Mouse (Mus musculus): ENCODE results near the gene Rnf123. TPM values are rescaled to one million over a fixed set of nuclear protein-coding genes. Genes with fewer than 3 reads are reported as not detected.

Gene Rnf123
- total and polyA plus RNA-seq, 2 experiments, result 19.6 to 97.5 TPM

- no peak overlapping the region for H3K27ac ChIP-seq (replicated peaks; ENCODE audit: insufficient read depth, low read depth, low read length)
- H3K27me3 ChIP-seq (ENCODE audit: control insufficient read depth, insufficient read depth, low read length), result no peaks in the 10 kb centered on the region
- H3K79me2 ChIP-seq (ENCODE audit: control insufficient read depth, insufficient read depth, low read length), result no peaks in the 10 kb centered on the region
- no peak for DNase-seq (ENCODE audit: extremely low read depth, low read depth, low spot score)
- peaks cover 24% of the 10 kb centered on the region; the same call in 1 of the 2 replicates for H3K36me3 ChIP-seq (ENCODE audit: control insufficient read depth, insufficient read depth, low read length)
- H3K4me3 ChIP-seq (ENCODE audit: insufficient read depth, low read depth, low read length), result no peak overlapping the region
- H3K9ac ChIP-seq (ENCODE audit: low read depth, low read length), result no peak overlapping the region
- 97% methylated on average over 7 of the region's 7 CpGs for WGBS
- peaks cover 5% of the 10 kb centered on the region for H3K4me1 ChIP-seq (ENCODE audit: control insufficient read depth, insufficient read depth, low read length)
- TF ChIP-seq POLR2A (IDR thresholded peaks at IDR 0.05; ENCODE audit: extremely low read depth, insufficient read depth, low read length) (no peak), CTCF (IDR thresholded peaks at IDR 0.05; ENCODE audit: low read depth, low read length) (no peak)
Measured at GRCm38 (mm10) chr9:108067199-108067598, 15.9 kb downstream of the Rnf123 start.

GRCm38 (mm10) chr9:108065491-108066011 lies 17.6 kb downstream of the Rnf123 start:
- Histone ChIP-seq H3K27ac (replicated peaks; ENCODE audit: insufficient read depth, low read depth, low read length) (no peak overlapping the region), H3K79me2 (ENCODE audit: control insufficient read depth, insufficient read depth, low read length) (no peaks in the 10 kb centered on the region), H3K4me1 (ENCODE audit: control insufficient read depth, insufficient read depth, low read length) (no peaks in the 10 kb centered on the region), H3K27me3 (ENCODE audit: control insufficient read depth, insufficient read depth, low read length) (no peaks in the 10 kb centered on the region), H3K9ac (ENCODE audit: low read depth, low read length) (no peak overlapping the region), H3K36me3 (ENCODE audit: control insufficient read depth, insufficient read depth, low read length) (peaks cover 20% of the 10 kb centered on the region; the same call in 1 of the 2 replicates), H3K4me3 (ENCODE audit: insufficient read depth, low read depth, low read length) (no peak overlapping the region)
- WGBS, result 64% methylated on average over 5 of the region's 5 CpGs
- DNase-seq (ENCODE audit: extremely low read depth, low read depth, low spot score), result no peak
- TF ChIP-seq CTCF (IDR thresholded peaks at IDR 0.05; ENCODE audit: low read depth, low read length) (peak; percentile 75), POLR2A (IDR thresholded peaks at IDR 0.05; ENCODE audit: extremely low read depth, insufficient read depth, low read length) (no peak)

- Histone ChIP-seq H3K4me3 (ENCODE audit: insufficient read depth, low read depth, low read length) (no peak overlapping the region), H3K4me1 (ENCODE audit: control insufficient read depth, insufficient read depth, low read length) (no peaks in the 10 kb centered on the region), H3K27me3 (ENCODE audit: control insufficient read depth, insufficient read depth, low read length) (no peaks in the 10 kb centered on the region), H3K27ac (replicated peaks; ENCODE audit: insufficient read depth, low read depth, low read length) (no peak overlapping the region), H3K9ac (ENCODE audit: low read depth, low read length) (no peak overlapping the region), H3K79me2 (ENCODE audit: control insufficient read depth, insufficient read depth, low read length) (no peaks in the 10 kb centered on the region), H3K36me3 (ENCODE audit: control insufficient read depth, insufficient read depth, low read length) (peaks cover 16% of the 10 kb centered on the region; the same call in 1 of the 2 replicates)
- 83% methylated on average over 12 of the region's 12 CpGs for WGBS
- no peak for DNase-seq (ENCODE audit: extremely low read depth, low read depth, low spot score)
- TF ChIP-seq POLR2A (IDR thresholded peaks at IDR 0.05; ENCODE audit: extremely low read depth, insufficient read depth, low read length) (no peak), CTCF (IDR thresholded peaks at IDR 0.05; ENCODE audit: low read depth, low read length) (no peak)
Measured at GRCm38 (mm10) chr9:108063361-108063760, 19.8 kb downstream of the Rnf123 start.

GRCm38 (mm10) chr9:108062142-108062541 lies 21.0 kb downstream of the Rnf123 start:
- no peak for DNase-seq (ENCODE audit: extremely low read depth, low read depth, low spot score)
- no peak overlapping the region for H3K4me3 ChIP-seq (ENCODE audit: insufficient read depth, low read depth, low read length)
- no peak overlapping the region for H3K27ac ChIP-seq (replicated peaks; ENCODE audit: insufficient read depth, low read depth, low read length)
- H3K4me1 ChIP-seq (ENCODE audit: control insufficient read depth, insufficient read depth, low read length), result peaks cover 7% of the 10 kb centered on the region
- H3K27me3 ChIP-seq (ENCODE audit: control insufficient read depth, insufficient read depth, low read length), result no peaks in the 10 kb centered on the region
- H3K36me3 ChIP-seq (ENCODE audit: control insufficient read depth, insufficient read depth, low read length), result peaks cover 16% of the 10 kb centered on the region; the same call in 1 of the 2 replicates
- H3K9ac ChIP-seq (ENCODE audit: low read depth, low read length), result no peak overlapping the region
- H3K79me2 ChIP-seq (ENCODE audit: control insufficient read depth, insufficient read depth, low read length), result no peaks in the 10 kb centered on the region
- 95% methylated on average over 3 of the region's 3 CpGs for WGBS
- no peak for TF ChIP-seq CTCF (IDR thresholded peaks at IDR 0.05; ENCODE audit: low read depth, low read length)
- TF ChIP-seq POLR2A (IDR thresholded peaks at IDR 0.05; ENCODE audit: extremely low read depth, insufficient read depth, low read length), result no peak

GRCm38 (mm10) chr9:108058291-108058690 lies 24.9 kb downstream of the Rnf123 start:
- 92% methylated on average over 9 of the region's 9 CpGs for WGBS
- DNase-seq (ENCODE audit: extremely low read depth, low read depth, low spot score), result no peak
- no peak overlapping the region for H3K4me3 ChIP-seq (ENCODE audit: insufficient read depth, low read depth, low read length)
- H3K27ac ChIP-seq (replicated peaks; ENCODE audit: insufficient read depth, low read depth, low read length), result no peak overlapping the region
- peaks cover 12% of the 10 kb centered on the region; the same call in 1 of the 2 replicates for H3K36me3 ChIP-seq (ENCODE audit: control insufficient read depth, insufficient read depth, low read length)
- TF ChIP-seq CTCF (IDR thresholded peaks at IDR 0.05; ENCODE audit: low read depth, low read length) (no peak), POLR2A (IDR thresholded peaks at IDR 0.05; ENCODE audit: extremely low read depth, insufficient read depth, low read length) (no peak)
- no peaks in the 10 kb centered on the region for H3K79me2 ChIP-seq (ENCODE audit: control insufficient read depth, insufficient read depth, low read length)
- H3K9ac ChIP-seq (ENCODE audit: low read depth, low read length), result no peak overlapping the region
- H3K27me3 ChIP-seq (ENCODE audit: control insufficient read depth, insufficient read depth, low read length), result no peaks in the 10 kb centered on the region
- peaks cover 22% of the 10 kb centered on the region for H3K4me1 ChIP-seq (ENCODE audit: control insufficient read depth, insufficient read depth, low read length)

GRCm38 (mm10) chr9:108057262-108057562 lies 25.9 kb downstream of the Rnf123 start:
- DNase-seq (ENCODE audit: extremely low read depth, low read depth, low spot score), result peak; percentile 95
- TF ChIP-seq POLR2A (IDR thresholded peaks at IDR 0.05; ENCODE audit: extremely low read depth, insufficient read depth, low read length) (no peak), CTCF (IDR thresholded peaks at IDR 0.05; ENCODE audit: low read depth, low read length) (no peak)
- Histone ChIP-seq H3K27me3 (ENCODE audit: control insufficient read depth, insufficient read depth, low read length) (no peaks in the 10 kb centered on the region), H3K9ac (ENCODE audit: low read depth, low read length) (no peak overlapping the region), H3K36me3 (ENCODE audit: control insufficient read depth, insufficient read depth, low read length) (peaks cover 5% of the 10 kb centered on the region; the same call in 1 of the 2 replicates), H3K27ac (replicated peaks; ENCODE audit: insufficient read depth, low read depth, low read length) (peak overlapping the region; percentile 61), H3K79me2 (ENCODE audit: control insufficient read depth, insufficient read depth, low read length) (no peaks in the 10 kb centered on the region), H3K4me3 (ENCODE audit: insufficient read depth, low read depth, low read length) (no peak overlapping the region), H3K4me1 (ENCODE audit: control insufficient read depth, insufficient read depth, low read length) (peaks cover 26% of the 10 kb centered on the region)
- 20% methylated on average over 5 of the region's 5 CpGs for WGBS
